In genomic region chr7:118976414-118977166, GRCm38 (mm10) we compare ENCODE assay signal across 9 mouse cellular contexts. TPM values are rescaled to one million over a fixed set of nuclear protein-coding genes. Genes with fewer than 3 reads are reported as not detected.
DNase-seq lines count a peak whose midpoint lies in the region; ATAC-seq and TF ChIP-seq lines count a peak whose summit lies in the region.
"Had no signal": no experiment of that assay in that cellular context is flagged by ENCODE, and none has a peak within 500 bp of the region (broad histone marks: within the 10 kb centered on the region; RNA-seq: fewer than 3 reads in every experiment).

No protein-coding gene starts in this region.

- no peak overlapping the region for H3K27ac ChIP-seq in kidney, embryonic 16.5 days (ENCODE audit: low read length)
- 0 out of 2 replicates have a peak overlapping the region, but pooled peaks have one; percentile 28 for H3K27ac ChIP-seq in brown adipose tissue, adult 24 weeks (replicated peaks; ENCODE audit: low read depth, low read length)
- H3K27ac ChIP-seq in forebrain, postnatal 0 days (ENCODE audit: low read depth, low read length) = peak overlapping the region; percentile 71
- peak overlapping the region; percentile 67 for H3K27ac ChIP-seq in neural tube, embryonic 15.5 days (replicated peaks)

- H3K36me3 ChIP-seq in kidney, embryonic 16.5 days (ENCODE audit: insufficient read depth, low read length) = no peaks in the 10 kb centered on the region
- H3K36me3 ChIP-seq in forebrain, postnatal 0 days (ENCODE audit: insufficient read depth) = no peaks in the 10 kb centered on the region; the same call in 1 of the 2 replicates
- 0 out of 2 replicates have a peak, but pooled peaks cover 2% of the 10 kb centered on the region for H3K36me3 ChIP-seq in neural tube, embryonic 15.5 days
- H3K36me3 ChIP-seq: G1E had no signal

- no peak for TF ChIP-seq CTCF in forebrain, postnatal 0 days (IDR thresholded peaks at IDR 0.05; ENCODE audit: low read depth)

- intact Hi-C loops in left cerebral cortex, postnatal 4 days (cut with DNase I) = no loop called here

- no peak overlapping the region for H3K9ac ChIP-seq in kidney, embryonic 16.5 days (replicated peaks; ENCODE audit: low read length)
- H3K9ac ChIP-seq in forebrain, postnatal 0 days = peak overlapping the region; percentile 32
- no peak overlapping the region for H3K9ac ChIP-seq in neural tube, embryonic 15.5 days (replicated peaks)

- peak; percentile 43; the same call in 1 of the 2 replicates for ATAC-seq in kidney, embryonic 16.5 days (ENCODE audit: low FRiP score, low TSS enrichment)
- peak; percentile 85 for ATAC-seq in forebrain, postnatal 0 days
- peak; percentile 66; the same call in 1 of the 2 replicates for ATAC-seq in neural tube, embryonic 15.5 days (ENCODE audit: low FRiP score)

- no peak for DNase-seq in kidney, adult 8-10 months
- DNase-seq in forebrain, postnatal 0 days = peak; percentile 73
- DNase-seq in heart, postnatal 4 days = peak; percentile 76
- peak; percentile 65 for DNase-seq in left cerebral cortex, postnatal 4 days
- DNase-seq in liver = no peak

- H3K4me3 ChIP-seq in kidney, embryonic 16.5 days (ENCODE audit: low read length) = no peak overlapping the region
- H3K4me3 ChIP-seq in brown adipose tissue, adult 24 weeks (ENCODE audit: insufficient read depth, low read depth, low read length) = no peak overlapping the region
- peak overlapping the region; percentile 21; the same call in 1 of the 2 replicates for H3K4me3 ChIP-seq in forebrain, postnatal 0 days (ENCODE audit: low read depth, low read length)
- H3K4me3 ChIP-seq in neural tube, embryonic 15.5 days (replicated peaks) = peak overlapping the region; percentile 13; the same call in 1 of the 2 replicates

- no peaks in the 10 kb centered on the region for H3K4me1 ChIP-seq in kidney, embryonic 16.5 days (ENCODE audit: insufficient read depth, low read length)
- H3K4me1 ChIP-seq in brown adipose tissue, adult 24 weeks (ENCODE audit: control insufficient read depth, insufficient read depth, insufficient read length, low read length) = peaks cover 34% of the 10 kb centered on the region
- H3K4me1 ChIP-seq in forebrain, postnatal 0 days (ENCODE audit: insufficient read depth) = peaks cover 7% of the 10 kb centered on the region; the same call in 1 of the 2 replicates
- H3K4me1 ChIP-seq in neural tube, embryonic 15.5 days = peaks cover 44% of the 10 kb centered on the region

- no peaks in the 10 kb centered on the region for H3K27me3 ChIP-seq in kidney, embryonic 16.5 days (ENCODE audit: insufficient read depth, low read length)
- no peaks in the 10 kb centered on the region for H3K27me3 ChIP-seq in forebrain, postnatal 0 days (ENCODE audit: insufficient read depth, low read length)
- H3K27me3 ChIP-seq in neural tube, embryonic 15.5 days (replicated peaks) = no peaks in the 10 kb centered on the region

- no peaks in the 10 kb centered on the region for H3K9me3 ChIP-seq in kidney, embryonic 16.5 days (ENCODE audit: low read length)
- H3K9me3 ChIP-seq in forebrain, postnatal 0 days (ENCODE audit: low read length) = no peaks in the 10 kb centered on the region
- no peaks in the 10 kb centered on the region for H3K9me3 ChIP-seq in neural tube, embryonic 15.5 days (replicated peaks)
- H3K9me3 ChIP-seq: G1E had no signal

- H3K4me2 ChIP-seq in kidney, embryonic 16.5 days (replicated peaks; ENCODE audit: low read depth, low read length) = no peak overlapping the region
- H3K4me2 ChIP-seq in forebrain, postnatal 0 days (ENCODE audit: low read depth) = peak overlapping the region; percentile 45
- H3K4me2 ChIP-seq in neural tube, embryonic 15.5 days = peak overlapping the region; percentile 43

- WGBS in kidney, embryonic 16.5 days = 43% methylated on average over 14 of the region's 14 CpGs
- WGBS in forebrain, postnatal 0 days = 15% methylated on average over 14 of the region's 14 CpGs
- WGBS in neural tube, embryonic 15.5 days = 37% methylated on average over 14 of the region's 14 CpGs

RNA-seq across cellular contexts. Expression of gene Gprc5b, which starts 18.4 kb away (rescaled TPM):
- 5.4 and 7.0 TPM in 2 replicates for polyA plus RNA-seq in kidney, embryonic 16.5 days (2015; fragmentation: Nextera tagmentation; extraction: Ambion mirVana)
- polyA plus RNA-seq in brown adipose tissue, adult 24 weeks (2012; ENCODE audit: insufficient read depth, insufficient read length, missing spikeins) = 55.7 and 65.8 TPM in 2 replicates
- total RNA-seq in forebrain, postnatal 0 days (2014; rRNA removed) = 18.7 and 34.0 TPM in 2 replicates
- polyA plus RNA-seq in forebrain, postnatal 0 days (2015; fragmentation: Nextera tagmentation; extraction: Ambion mirVana) = 6.7 and 6.9 TPM in 2 replicates
- total RNA-seq in heart, postnatal 4 days (2021) = 10 to 100 TPM; 18.3 to 21.0 TPM
- total RNA-seq in left cerebral cortex, postnatal 4 days (2021) = 10 to 100 TPM; 17.9 to 20.2 TPM
- 5.2 and 6.6 TPM in 2 replicates for polyA plus RNA-seq in neural tube, embryonic 15.5 days (2015; fragmentation: Nextera tagmentation; extraction: Ambion mirVana)
- polyA plus RNA-seq: G1E had no signal

Comparison
In these comparisons a context has a peak if more than half of its experiments do, and no peak if none do; other contexts are left out.
1. H3K4me3 ChIP-seq: peak in forebrain, postnatal 0 days (single experiment) and neural tube, embryonic 15.5 days (single experiment); none in kidney, embryonic 16.5 days (single experiment) and brown adipose tissue, adult 24 weeks (single experiment).
2. DNase-seq: peak in forebrain, postnatal 0 days (single experiment), heart, postnatal 4 days (single experiment) and left cerebral cortex, postnatal 4 days (single experiment); none in kidney, adult 8-10 months (0 of 2) and liver (single experiment).
3. Peak in every context shown above with its lines, with median percentiles within 50 percentile points of each other: ATAC-seq.